Mouse (Mus musculus) left cerebral cortex, postnatal 10 days (tissue): ENCODE results near the gene Cpped1. TPM values are rescaled to one million over a fixed set of nuclear protein-coding genes. Genes with fewer than 3 reads are reported as not detected.

Source experiments
- DNase-seq, 2 experiments: peaks; one replicate each; pipeline ENCODE4 v3.0.0; 2021 to 2022; ENCODE audit warnings: low spot score in 2 of 2, mixed read lengths in 1 of 2; ENCODE audit errors: extremely low spot score in 1 of 2
- intact Hi-C: fragments of 180-260 bp; cut with DNase I; formaldehyde crosslinking; loops from one replicate; pipeline ENCODE4 v1.15.1; 2025
- total RNA-seq, 2 experiments: library from RNA; stranded (reverse); gene quantifications; 2 replicates each; pipeline ENCODE4 v1.2.3; 2021

Gene Cpped1
- total RNA-seq, 2 experiments from 2014 or later = 28.3 to 29.4 TPM

DNA sequence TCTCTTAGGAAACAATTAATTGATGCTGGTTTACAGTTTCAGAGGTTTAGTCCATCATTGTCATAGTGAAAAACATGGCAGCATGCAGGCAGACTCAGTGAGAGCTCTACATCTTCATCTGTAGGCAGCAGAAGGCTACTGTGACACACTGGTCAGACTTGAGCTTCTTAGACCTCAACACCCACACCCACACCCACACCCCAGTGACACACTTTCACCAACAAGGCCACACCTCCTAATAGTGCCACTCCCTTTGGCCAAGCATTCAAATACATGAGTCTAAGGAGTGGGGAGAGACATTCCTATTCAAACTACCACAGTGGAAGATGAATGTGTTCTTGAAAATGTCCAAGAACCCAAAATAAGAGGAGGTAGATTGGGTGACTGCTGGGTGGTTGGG lies 125.9 kb downstream of the Cpped1 start:
- DNase-seq = no peak

GRCm38 (mm10) chr16:11782082-11782481 lies 127.2 kb downstream of the Cpped1 start:
- intact Hi-C loops = no loop called here
- no peak for DNase-seq

More for the DNA sequence above, 125.9 kb downstream of the Cpped1 start:
- intact Hi-C loops = no loop called here

DNA sequence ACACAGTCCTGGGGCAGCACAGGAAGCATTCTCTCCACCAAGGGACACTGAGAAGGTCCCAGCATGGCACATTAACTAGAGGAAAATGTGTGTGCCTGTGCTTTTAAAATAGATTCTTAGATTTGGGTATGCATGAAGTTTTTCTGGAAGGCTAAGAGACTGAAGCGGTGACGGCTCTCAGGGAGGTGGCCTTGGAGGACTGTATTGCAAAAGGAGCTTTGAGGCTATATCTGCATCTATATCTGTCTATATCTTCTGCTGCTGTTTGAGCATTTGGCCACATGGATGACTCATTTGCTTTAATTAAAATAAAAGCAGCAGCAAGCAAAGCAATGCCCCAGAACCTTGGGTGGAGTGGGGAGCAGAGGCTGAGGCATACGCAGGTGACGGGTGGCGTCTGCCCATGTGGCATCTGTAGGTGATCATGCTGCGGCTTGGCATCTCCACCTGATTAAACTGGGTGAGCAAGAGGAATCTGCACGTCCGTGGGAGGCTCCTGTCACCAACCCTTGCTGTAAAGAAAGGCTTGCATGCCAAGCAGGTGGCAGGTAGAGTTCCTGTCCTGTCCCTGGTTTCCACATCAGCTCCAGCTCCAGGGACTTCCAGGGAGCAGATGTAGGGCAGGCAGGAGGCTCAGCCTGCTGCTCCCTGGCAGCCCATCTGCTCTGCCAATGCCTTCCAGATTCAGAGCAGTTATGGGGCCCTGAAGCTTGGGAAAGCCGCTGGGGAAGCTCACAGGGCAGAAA lies 130.4 kb downstream of the Cpped1 start:
- intact Hi-C loops = no loop called here
- no peak for DNase-seq

DNA sequence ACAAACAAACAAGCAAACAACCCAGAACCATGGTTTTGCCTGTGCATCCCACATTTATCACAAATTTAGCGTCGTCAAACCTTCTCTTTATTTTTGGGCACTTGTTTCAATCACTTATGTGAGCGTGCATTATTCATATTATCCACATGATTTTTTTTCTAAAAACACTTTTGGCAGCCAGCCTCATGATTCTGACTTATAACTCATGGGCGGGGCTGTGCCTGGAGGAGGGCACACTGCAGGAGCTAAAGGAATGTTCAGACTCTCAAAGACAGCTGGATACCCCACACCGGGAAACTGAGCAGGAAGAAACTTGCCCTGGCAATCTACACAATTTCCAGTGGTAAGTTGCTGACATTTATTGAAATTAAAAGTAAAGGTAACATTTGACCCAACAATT lies 131.1 kb downstream of the Cpped1 start:
- intact Hi-C loops = no loop called here
- no peak for DNase-seq

GRCm38 (mm10) chr16:11776528-11776927 lies 132.7 kb downstream of the Cpped1 start:
- no peak for DNase-seq
- intact Hi-C loops = no loop called here

DNA sequence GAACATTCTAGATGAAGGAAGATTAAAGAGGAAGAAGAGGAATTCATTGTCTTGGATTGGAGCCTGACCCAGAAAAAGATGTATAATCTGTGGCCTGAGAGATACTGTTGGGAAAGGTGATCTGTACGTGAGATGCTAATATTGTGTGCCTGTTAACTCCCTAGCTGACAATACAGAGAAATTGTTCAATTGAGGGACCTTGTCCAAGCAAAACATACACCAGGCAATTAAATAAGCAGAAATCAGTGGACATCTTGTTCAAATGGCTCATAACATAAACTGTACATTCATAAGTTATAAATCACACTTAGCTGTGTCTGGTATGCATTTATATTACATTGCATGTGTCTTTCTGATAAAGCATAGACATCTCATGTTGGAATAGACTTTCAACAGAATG lies 134.9 kb downstream of the Cpped1 start:
- DNase-seq = no peak
- intact Hi-C loops = no loop called here

DNA sequence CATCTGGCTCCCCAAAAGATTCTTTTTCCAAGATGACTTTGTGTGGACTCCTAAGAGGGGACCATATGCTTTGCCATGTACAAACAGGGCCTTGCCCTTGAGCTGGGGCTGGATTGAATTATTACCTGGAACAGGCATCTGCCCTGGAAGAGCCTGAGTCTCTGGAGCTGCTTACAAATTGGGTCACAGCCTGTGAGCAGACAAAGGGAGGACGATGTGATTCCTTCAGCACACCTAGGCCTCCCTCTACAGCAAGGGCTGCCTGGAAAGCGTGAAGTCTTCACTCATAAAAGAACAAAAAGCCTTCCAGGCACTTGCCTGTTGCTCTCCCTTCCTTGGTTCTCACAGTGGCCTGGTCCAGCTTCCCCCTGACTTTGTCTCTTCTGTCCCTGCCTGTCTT lies 136.9 kb downstream of the Cpped1 start:
- DNase-seq = no peak
- intact Hi-C loops = no loop called here

GRCm38 (mm10) chr16:11757951-11758350 lies 151.3 kb downstream of the Cpped1 start:
- DNase-seq = peak in 1 of 2 experiments; percentile 15
- intact Hi-C loops = no loop called here

GRCm38 (mm10) chr16:11757471-11757870 lies 151.8 kb downstream of the Cpped1 start:
- intact Hi-C loops = no loop called here
- peak in 1 of 2 experiments; percentile 13 for DNase-seq

DNA sequence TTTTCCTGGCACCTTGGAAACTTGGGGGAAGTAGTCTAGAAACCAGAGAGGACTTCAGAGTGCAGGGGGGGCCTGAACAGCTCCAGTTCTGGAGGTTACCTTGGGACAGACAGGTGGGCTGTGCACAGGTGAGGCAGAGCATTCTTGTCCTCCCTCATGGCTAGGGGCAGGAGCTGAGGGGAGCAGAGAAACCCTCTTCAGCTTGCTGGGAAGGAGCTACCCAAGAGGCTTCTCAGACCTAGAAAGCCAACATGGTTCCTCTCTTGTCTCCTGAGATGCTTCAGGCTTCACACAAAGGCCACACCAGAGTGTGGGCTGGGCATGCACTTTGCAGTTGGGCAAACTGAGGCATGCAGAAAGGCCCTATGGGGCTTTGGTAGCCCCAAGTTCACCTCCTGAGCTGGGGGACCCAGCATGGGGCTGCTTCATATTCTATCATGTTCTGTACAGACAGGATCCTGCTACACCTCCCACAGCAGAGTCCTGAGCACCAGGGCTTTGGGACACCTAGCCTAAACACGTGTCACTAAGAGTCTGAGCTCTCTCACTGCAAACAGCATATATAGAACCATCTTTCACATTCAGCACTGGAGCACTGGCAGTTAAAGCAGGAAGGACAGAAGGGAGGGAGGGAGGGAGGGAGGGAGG lies 152.5 kb downstream of the Cpped1 start:
- intact Hi-C loops = no loop called here
- DNase-seq = peak in 1 of 2 experiments; percentile 9

DNA sequence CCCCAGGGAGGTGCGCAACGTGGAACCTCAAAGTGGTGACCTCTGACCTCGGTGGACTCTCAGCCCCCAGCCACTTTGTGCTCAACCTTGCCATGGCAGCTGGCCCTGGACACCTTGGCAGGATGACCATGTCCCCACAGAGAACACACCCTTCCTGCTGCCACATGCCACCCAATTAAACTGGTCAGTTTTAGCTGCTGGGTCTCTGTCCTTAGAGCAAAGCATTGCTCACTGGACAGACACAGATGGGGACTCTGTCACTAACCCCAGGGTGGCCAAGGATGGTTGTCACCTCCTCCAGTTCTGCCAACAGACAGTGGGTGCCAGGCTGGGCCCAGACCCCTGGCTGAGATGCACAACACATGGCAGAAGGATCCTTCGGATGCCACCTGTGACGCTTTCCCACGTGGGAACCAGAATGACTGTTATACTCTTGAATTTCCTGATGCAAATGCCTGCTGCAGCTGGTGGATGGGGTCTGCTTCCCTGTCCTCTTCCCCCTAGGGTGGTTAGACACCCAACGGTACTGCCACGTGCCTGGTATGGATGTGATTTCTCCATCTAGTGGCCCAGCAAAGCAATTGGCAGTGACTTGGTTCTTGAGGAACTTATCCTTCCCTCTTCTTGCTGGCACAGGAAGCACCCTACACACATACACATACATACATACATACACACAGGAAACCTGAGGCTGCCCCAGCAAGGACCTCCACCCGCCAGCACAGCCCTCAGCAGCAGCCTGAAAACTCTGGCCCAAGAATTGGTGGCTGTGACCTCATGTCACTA lies 153.8 kb downstream of the Cpped1 start:
- DNase-seq = peak in 1 of 2 experiments; percentile 35
- intact Hi-C loops = no loop called here

- peak in 1 of 2 experiments; percentile 3 for DNase-seq
- intact Hi-C loops = no loop called here
Observed at GRCm38 (mm10) chr16:11754136-11754535, 155.1 kb downstream of the Cpped1 start.

Other genes starting within 250 kb of the Cpped1 start
- 10 to 100 TPM; 66.1 to 69.1 TPM for gene Shisa9, start 74.7 kb upstream of the Cpped1 start, total RNA-seq